Mouse (Mus musculus): ENCODE data around the gene Zfp462.

Gene Zfp462

DNA sequence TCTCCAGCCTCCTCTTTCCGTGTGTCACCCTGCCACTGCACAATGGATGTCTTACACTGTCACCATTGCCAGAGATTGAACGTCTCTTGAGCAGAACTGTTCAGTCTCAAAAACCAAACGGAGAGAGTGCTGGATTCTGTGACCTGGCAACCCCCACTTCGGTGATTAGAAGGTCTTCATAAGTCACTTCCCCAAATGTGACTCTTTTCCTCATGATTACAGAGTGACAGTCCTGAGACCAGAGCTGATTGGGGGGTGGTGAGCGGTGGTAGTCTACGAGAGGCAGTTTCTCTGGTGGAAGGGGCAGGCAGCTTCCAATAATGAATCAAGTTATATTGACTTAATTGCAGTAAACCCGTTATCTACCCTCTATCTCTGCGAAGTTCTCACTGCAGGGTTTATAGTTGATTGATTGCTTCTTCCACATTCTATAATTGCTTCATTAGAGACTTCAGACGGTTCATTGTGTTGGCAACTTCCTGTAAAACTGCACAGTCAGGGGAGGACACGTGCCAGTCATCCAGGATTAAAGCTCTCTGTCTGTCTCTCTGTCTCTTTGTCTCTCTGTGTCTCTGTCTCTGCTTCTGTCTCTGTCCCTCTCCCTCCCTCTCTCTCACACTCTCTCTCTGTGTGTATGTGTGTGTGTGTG lies 173.1 kb downstream of the Zfp462 start:
- in situ Hi-C loops (cut with MboI, MseI): no loop called here

DNA sequence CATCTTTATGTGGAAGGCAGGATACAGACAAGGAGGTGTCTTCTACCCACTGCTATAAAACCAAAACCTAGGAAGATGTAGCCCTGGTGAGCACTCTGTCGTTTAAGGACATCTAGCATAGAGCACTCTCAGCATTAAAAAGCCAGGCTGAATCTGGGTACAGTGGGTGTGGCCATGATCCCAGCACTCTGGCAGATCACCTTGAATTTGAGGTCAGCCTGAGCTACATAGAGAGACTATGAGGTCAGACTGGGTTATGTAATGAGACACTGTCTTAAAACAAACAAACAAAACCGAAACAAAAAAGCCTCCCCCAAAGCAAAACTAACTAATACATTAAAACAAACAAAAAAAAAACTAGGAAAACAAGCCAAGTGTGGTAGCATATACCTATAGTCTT lies 176.3 kb downstream of the Zfp462 start:
- in situ Hi-C loops (cut with MboI, MseI): no loop called here

DNA sequence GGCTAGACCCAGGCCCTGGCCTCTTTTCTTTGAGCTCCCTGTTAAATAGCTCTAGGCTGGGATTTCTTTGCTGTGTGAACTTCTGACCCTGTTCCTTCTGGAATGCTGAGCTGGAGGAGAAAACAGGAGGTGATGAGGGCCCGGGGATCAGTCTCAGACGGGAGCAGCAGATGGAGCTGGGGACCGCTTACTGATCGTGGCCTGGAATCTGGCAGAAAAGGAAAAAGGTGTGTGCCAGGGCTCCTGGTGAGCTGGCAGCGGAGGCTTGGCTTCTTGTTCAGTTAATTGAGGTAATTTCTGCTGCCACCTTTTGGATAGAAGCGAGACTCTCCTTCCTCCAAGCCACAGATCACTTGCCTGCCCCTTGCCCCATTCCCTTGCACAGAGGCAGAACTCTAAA lies 177.1 kb downstream of the Zfp462 start:
- in situ Hi-C loops (cut with MboI, MseI): no loop called here

DNA sequence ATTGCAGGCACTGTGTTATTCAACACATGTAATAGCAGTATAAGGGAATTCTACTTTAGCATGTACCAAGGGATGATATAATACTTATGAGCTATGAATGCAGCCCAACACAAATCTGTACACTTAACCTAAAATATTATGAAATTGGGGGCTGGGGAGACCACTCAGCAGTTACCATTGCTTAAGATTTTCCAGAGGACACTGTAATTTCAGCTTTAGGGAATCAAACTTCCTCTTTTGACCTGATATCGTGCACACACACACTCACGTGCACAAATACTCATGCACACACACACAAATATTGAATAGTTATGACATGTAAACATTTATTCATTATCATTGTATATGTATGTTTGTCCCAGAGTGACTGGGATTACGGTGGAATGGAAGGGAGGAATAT lies 179.3 kb downstream of the Zfp462 start:
- in situ Hi-C loops (cut with MboI, MseI): no loop called here

DNA sequence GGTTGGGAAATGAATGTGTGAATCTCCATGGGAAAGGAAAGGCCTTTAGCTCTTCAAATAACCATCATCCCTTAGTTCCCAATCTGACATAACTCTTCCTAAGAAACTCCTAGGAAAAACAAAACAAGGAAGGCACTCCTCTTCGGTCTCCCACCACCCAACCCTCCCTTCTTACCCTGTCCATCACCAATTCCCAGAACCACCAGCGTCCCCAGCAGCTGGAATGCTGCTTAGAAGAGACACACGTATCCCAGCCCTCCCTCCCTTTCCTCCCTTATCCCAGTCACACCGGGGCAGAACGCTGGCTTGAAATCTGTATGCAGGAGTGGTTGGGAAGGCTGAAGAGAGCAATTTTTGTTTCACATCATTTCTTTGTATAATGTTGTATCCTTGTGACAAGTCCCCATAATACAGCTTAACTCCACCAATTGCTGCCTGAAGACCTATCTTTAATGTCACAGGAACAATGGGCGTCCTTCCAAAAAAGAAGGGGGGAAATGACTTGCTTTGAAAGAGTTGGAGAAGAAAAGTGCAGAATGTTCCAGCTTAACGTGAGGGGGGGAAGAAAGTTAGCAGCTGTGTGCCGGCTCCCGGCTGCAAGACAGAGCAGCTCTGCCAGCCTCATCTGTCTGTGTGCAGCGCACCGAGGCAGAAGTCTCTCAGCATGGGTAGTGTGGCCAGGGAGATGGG lies 180.3 kb downstream of the Zfp462 start:
- in situ Hi-C loops (cut with MboI, MseI): no loop called here

DNA sequence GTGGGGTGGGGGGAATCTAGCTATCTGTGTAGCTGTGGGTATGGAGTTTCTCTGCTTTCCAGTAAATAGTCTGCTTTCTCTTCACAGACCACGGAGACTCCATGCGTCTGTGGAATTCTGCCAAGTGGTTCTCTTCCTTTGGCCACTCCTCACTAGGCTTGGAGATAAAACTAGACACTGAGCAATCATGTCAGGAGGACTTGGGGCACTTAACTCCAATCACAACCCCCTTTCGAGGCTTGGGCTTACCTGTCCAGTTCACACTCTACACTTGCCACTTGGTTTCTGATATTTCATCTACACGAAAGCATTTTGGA lies 180.8 kb downstream of the Zfp462 start:
- in situ Hi-C loops (cut with MboI, MseI): no loop called here

DNA sequence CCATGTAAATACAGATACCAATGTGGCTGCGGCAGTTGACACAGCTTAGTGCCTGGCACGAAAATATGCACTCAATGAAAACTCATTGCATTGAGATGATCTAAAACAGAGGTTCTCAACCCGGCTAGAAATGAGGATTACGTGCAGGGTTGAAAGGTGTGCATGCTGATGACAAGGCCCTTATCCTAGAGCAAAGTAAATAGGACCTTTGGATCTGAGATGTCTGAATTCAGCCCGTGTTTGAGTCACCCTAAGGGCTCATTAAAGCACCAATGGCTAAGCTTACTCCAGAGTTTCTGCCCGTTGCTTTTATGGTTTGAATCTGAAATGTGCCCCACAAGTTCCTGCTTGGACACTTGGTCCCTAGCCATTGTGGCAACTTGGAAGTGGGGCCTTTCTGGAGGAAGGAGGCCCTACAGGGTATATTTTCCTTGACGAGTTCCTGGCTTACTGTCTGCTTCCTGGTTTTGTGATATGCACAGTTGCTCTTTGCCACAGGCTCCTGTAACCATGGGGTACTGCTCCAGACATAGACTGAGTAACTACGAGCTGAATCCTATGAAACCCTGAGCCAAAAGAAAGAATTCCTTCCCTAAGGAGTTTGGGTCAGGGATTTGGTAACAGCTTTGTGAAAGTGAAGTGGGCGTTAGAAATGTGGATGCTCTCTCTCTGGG lies 182.5 kb downstream of the Zfp462 start:
- in situ Hi-C loops (cut with MboI, MseI): no loop called here

DNA sequence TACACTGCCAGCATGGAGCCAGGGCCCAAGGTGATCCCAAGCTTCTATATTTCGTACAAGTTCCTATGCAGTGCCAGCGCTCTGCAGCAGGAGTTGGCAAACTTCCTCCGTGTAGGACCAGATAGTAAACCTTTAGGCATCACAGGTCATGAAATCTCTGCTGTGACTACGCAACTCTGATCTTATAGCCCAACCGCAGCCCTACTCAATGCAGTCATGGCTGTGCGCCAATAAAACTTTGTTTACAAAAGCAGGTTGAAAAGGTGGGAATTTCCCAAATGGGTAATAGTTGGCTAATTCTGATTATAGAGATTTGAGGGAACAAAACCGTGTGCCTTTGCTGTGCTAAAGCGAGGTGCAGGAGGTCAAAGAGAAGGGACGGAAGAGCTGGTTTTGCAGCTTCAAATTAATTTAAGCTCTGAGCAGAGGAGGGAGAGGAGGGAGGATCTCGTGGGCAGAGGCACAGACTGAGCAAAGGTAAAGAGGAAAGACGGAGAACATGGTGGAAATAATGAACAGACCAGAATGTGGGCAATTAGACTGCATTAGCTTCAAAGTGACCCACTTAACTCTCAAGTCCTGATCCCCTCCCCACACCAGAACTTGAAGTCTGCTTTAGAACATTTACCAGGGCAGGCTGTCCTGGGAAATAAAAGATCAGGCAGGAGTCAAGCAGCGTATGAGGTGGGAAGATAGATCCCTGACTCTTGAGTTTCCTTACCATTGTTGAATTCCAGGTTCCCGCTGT lies 183.4 kb downstream of the Zfp462 start:
- in situ Hi-C loops (cut with MboI, MseI): no loop called here
